Mouse (Mus musculus) left cerebral cortex, adult 8-10 months (tissue): ENCODE results near the gene Bco1. TPM values are rescaled to one million over a fixed set of nuclear protein-coding genes. Genes with fewer than 3 reads are reported as not detected.

Experiments used
- total RNA-seq, 4 experiments: library from RNA; stranded (reverse); gene quantifications; 2 replicates each; pipeline ENCODE4 v1.2.4; 2022

The Bco1 gene
- total RNA-seq, 4 experiments from 2014 or later: not detected

Other genes with a start within 250 kb of the Bco1 start
- 10 to 100 TPM; 12.9 to 18.6 (median 16.0) TPM for gene Cmc2, start 174.4 kb upstream of the Bco1 start, total RNA-seq
- gene Cenpn, start 174.1 kb upstream of the Bco1 start, total RNA-seq: 1 to 10 TPM; 1.7 to 3.6 (median 2.7) TPM
- 10 to 100 TPM; 66.7 to 75.1 (median 71.3) TPM for gene Atmin, start 152.5 kb upstream of the Bco1 start, total RNA-seq
- 10 to 100 TPM; 10.7 to 11.9 (median 11.3) TPM for gene 1700030J22Rik, start 116.9 kb upstream of the Bco1 start, total RNA-seq
- 10 to 100 TPM; 40.5 to 44.8 (median 42.6) TPM for gene Gcsh, start 102.3 kb upstream of the Bco1 start, total RNA-seq
- under 1 TPM; 0.07 to 0.23 (median 0.09) TPM for gene Pkd1l2, start 13.4 kb upstream of the Bco1 start, total RNA-seq
- 10 to 100 TPM; 17.0 to 18.2 (median 17.5) TPM for gene Gan, start 62.3 kb downstream of the Bco1 start, total RNA-seq
- gene Cmip, start 161.2 kb downstream of the Bco1 start, total RNA-seq: 100 to 1,000 TPM; 268 to 292 (median 275) TPM